Mouse (Mus musculus): ENCODE data around the gene Nsg1. TPM values are rescaled to one million over a fixed set of nuclear protein-coding genes. Genes with fewer than 3 reads are reported as not detected.

Nsg1 gene
- polyA plus RNA-seq, 1 experiment, result 314 TPM

GRCm38 (mm10) chr5:38090581-38090980 is 69.1 kb downstream of the Nsg1 start:
- no peak for TF ChIP-seq CTCF (IDR thresholded peaks at IDR 0.05; ENCODE audit: extremely low read depth, insufficient read depth, low read length)
- TF ChIP-seq POLR2A (IDR thresholded peaks at IDR 0.05; ENCODE audit: extremely low read depth, insufficient read depth, low read length), result no peak
- Histone ChIP-seq H3K27ac (ENCODE audit: insufficient read depth, low read length) (no peak overlapping the region), H3K4me1 (ENCODE audit: control insufficient read depth, insufficient read depth, low read length) (no peaks in the 10 kb centered on the region; the same call in 1 of the 2 replicates), H3K4me3 (ENCODE audit: insufficient read depth, low read length) (no peak overlapping the region)

- no peak for TF ChIP-seq POLR2A (IDR thresholded peaks at IDR 0.05; ENCODE audit: extremely low read depth, insufficient read depth, low read length)
- no peak for TF ChIP-seq CTCF (IDR thresholded peaks at IDR 0.05; ENCODE audit: extremely low read depth, insufficient read depth, low read length)
- no peak overlapping the region for H3K27ac ChIP-seq (ENCODE audit: insufficient read depth, low read length)
- no peaks in the 10 kb centered on the region; the same call in 1 of the 2 replicates for H3K4me1 ChIP-seq (ENCODE audit: control insufficient read depth, insufficient read depth, low read length)
- no peak overlapping the region for H3K4me3 ChIP-seq (ENCODE audit: insufficient read depth, low read length)
These were observed 69.6 kb downstream of the Nsg1 start for GRCm38 (mm10) chr5:38090111-38090510.

Other genes with a start within 250 kb of the Nsg1 start
- 47.3 and 50.4 TPM in 2 replicates for gene Stx18, start 121.2 kb downstream of the Nsg1 start, polyA plus RNA-seq (2012; rRNA removed)
- gene Zbtb49, start 60.5 kb upstream of the Nsg1 start, polyA plus RNA-seq (2012; rRNA removed), result 19.0 and 20.6 TPM in 2 replicates
- 14.3 and 15.5 TPM in 2 replicates for gene Lyar, start 60.6 kb upstream of the Nsg1 start, polyA plus RNA-seq (2012; rRNA removed)
- 47.5 and 48.0 TPM in 2 replicates for gene Tmem128, start 100.3 kb upstream of the Nsg1 start, polyA plus RNA-seq (2012; rRNA removed)
- gene Otop1, start 116.1 kb upstream of the Nsg1 start, polyA plus RNA-seq (2012; rRNA removed), result 0.02 TPM in 1 of 2 replicates, not detected in the other
- 0.84 and 2.6 TPM in 2 replicates for gene Drd5, start 159.5 kb upstream of the Nsg1 start, polyA plus RNA-seq (2012; rRNA removed)